Mouse (Mus musculus) brain, embryonic 14.5 days (tissue): ENCODE measurements around the gene Utp14a. TPM values are rescaled to one million over a fixed set of nuclear protein-coding genes. Genes with fewer than 3 reads are reported as not detected.
A peak's percentile ranks its signal among the peaks of the same experiment; 100 is the strongest.

Experiments
- DNase-seq: peaks from one replicate; pipeline ENCODE4 v3.0.0-alpha.2; 2011; ENCODE audit warnings: low read depth
- CTCF ChIP-seq: fragments of 200-500 bp; IDR thresholded peaks from 2 replicates; pipeline ENCODE4 v1.5.1; 2012; ENCODE audit warnings: inconsistent platforms, mild to moderate bottlenecking, moderate library complexity, borderline replicate concordance; ENCODE audit not compliant: insufficient read depth, insufficient read length; ENCODE audit errors: extremely low read depth
- POLR2A ChIP-seq: fragments of 200-500 bp; IDR thresholded peaks from 2 replicates; pipeline ENCODE4 v1.6.1; 2012; ENCODE audit warnings: mild to moderate bottlenecking, inconsistent platforms, borderline replicate concordance; ENCODE audit not compliant: poor library complexity, insufficient read depth, insufficient read length, severe bottlenecking; ENCODE audit errors: extremely low read depth
- polyA plus RNA-seq: library from polyadenylated mRNA; depleted of rRNA; stranded (reverse); fragments of >200 nt; gene quantifications from 2 replicates; pipeline ENCODE4 v1.2.3, GENCODE M21; 2012

The Utp14a gene
- polyA plus RNA-seq, 1 experiment = 16.4 TPM

GRCm38 (mm10) chrX:48274634-48275033, 18.0 kb downstream of the Utp14a start:
- no peak for TF ChIP-seq POLR2A
- TF ChIP-seq CTCF = no peak
- no peak for DNase-seq

GRCm38 (mm10) chrX:48278103-48278502, 21.4 kb downstream of the Utp14a start:
- peak; percentile 64 for DNase-seq

GRCm38 (mm10) chrX:48284386-48285005, 27.8 kb downstream of the Utp14a start:
- TF ChIP-seq CTCF = no peak
- no peak for TF ChIP-seq POLR2A
- peak; percentile 97 for DNase-seq

More at GRCm38 (mm10) chrX:48278103-48278502, 21.4 kb downstream of the Utp14a start:
- no peak for TF ChIP-seq POLR2A
- peak; percentile 32; the same call in 1 of the 2 replicates for TF ChIP-seq CTCF

DNA sequence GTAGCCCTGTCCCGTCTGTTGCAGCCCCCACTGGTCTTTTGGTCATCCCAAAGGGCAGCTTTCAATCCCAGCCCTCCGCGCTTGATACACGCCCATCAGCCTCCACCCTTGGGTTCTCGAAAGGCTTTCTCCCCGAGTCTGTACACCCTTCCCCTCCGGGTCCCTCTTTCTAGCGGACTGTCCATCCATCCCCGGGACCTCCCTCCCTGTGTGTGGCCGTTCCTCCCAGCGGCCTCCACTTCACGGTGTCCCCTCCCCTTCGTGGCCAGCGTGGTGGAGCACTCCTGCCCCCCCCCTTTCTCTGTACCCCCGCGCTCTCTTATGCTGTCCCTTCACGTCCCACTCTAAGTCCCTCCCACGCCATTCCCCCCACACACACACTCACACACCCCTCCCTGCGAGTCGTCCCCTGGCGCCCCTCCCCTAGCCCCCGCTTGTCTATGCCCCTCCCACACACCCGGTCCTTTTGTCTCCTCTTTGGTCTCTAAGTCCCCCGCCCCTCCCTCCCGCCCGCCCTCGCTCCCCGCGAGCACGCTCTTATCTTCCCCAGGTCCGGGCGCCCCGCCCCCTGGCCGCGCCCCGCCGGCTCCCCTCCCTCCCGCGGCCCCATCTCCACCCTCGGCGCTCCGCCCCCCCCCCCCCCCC, 28.5 kb downstream of the Utp14a start:
- DNase-seq = peak; percentile 97
- TF ChIP-seq CTCF (no peak), POLR2A (no peak)

GRCm38 (mm10) chrX:48285651-48286021, 29.0 kb downstream of the Utp14a start:
- no peak for DNase-seq
- TF ChIP-seq CTCF (no peak), POLR2A (no peak)

DNA sequence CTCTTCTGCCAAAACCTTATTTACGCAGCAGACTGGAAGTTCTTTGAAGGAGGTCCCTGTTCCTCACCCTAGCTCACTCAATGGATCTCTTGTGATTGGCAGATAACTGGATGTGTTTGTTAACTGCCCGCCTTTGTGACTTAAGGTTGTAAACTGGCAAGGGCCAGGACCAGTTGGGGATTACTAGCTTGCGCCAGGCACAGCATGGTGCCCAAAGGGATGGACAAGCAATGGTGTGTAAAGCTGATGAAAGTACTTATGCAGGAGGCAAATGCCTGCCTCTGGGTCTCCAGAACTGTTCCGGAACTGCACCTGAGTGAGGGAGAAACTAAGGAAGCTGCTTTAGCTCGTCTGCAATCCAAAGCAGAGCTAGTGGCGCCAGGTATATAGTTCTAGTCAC, 29.8 kb downstream of the Utp14a start:
- DNase-seq = peak; percentile 20
- TF ChIP-seq CTCF (no peak), POLR2A (no peak)

DNA sequence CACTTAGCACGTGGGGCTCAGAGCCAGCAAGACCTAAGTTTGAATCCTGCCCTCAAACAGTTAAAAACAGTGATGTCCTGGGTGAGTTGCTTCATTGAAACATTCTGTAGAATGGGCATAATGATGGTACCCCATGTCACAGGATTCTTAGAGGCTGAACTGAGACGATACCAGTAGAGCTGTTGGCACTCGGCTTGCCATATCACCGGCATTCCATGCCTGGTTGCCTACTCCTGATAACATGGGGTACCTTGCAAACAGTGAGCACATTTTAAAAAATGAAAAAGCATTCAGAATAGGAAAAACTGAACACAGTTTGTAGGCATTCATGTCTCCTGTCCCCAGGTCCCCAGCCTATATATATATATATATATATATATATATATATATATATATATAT, 31.3 kb downstream of the Utp14a start:
- no peak for DNase-seq
- TF ChIP-seq POLR2A = no peak
- TF ChIP-seq CTCF = no peak

DNA sequence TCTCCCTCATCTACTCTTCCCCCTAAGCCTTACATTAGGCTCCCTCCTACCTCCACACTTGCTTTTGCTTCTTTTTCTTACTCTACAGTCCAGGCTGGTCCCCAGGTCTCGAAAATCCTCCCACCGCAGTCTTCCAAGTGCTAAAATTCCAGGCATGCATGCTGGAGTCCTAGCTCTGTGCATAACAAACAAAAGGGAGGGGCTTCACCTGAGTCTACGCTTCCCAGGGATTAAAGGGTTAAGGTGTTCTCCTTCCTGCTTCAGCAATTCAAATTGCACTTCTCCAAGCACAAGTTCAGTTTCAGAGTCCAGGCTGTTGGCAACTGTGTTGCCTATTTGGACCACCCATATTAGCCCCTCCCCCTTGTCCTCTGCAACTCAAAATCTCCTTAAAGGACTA, 34.8 kb downstream of the Utp14a start:
- no peak for DNase-seq
- TF ChIP-seq CTCF (no peak), POLR2A (no peak)

DNA sequence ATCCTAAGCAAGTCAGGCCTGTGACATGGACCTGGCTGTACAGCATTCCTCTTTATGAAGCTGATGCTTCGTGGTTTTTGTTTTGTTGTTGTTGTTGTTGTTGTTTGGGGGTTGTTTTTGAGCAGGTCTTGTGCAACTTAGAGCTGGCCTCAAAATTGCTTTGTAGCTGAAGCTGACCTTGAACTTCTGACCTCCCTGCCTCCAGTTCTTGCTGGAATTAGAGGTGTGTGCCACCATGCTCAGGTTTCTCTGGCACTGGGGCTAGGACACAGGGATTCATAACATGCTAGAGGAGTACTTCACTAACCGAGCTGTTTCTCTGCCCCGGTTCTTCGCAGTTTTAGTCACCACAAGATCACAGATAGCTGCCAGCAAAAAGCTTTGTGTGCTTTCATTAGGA, 48.7 kb downstream of the Utp14a start:
- no peak for DNase-seq
- TF ChIP-seq POLR2A (no peak), CTCF (no peak)

- TF ChIP-seq CTCF (no peak), POLR2A (no peak)
- peak; percentile 9 for DNase-seq
Observed at GRCm38 (mm10) chrX:48310706-48311517, 54.2 kb downstream of the Utp14a start.

DNA sequence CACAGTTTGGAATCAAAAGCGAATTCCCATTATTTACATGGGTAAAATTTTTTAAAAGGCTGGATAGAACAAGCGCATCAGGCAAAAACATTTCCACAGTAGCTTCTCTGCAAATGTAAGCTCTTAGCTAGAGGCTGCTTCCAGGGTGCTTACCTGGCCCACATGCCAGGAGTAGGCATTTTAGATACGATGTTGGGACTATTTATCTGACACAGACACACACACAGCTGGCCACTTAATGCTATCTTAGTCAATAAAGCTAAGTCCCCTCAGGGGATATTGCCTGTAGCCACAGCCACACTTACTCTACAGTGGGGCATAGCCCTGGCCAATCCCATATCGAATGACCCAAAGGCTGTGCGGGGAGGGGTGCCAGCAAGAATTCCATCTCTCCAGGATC, 55.1 kb downstream of the Utp14a start:
- DNase-seq = no peak
- TF ChIP-seq POLR2A (no peak), CTCF (no peak)
